Mouse (Mus musculus): ENCODE measurements around the gene Rheb. TPM values are rescaled to one million over a fixed set of nuclear protein-coding genes. Genes with fewer than 3 reads are reported as not detected.
"Not testable (repeated sequence)": the region's sequence is repeated elsewhere in the genome, so short reads cannot be mapped to it uniquely, and the experiment has no call there.

The Rheb gene
- 10 to 100 TPM; 72.8 to 96.1 TPM for polyA plus RNA-seq (2017; shearing (Covaris generic))

GRCm38 (mm10) chr5:24842274-24843102, at the start of gene Rheb:
Gene Rheb (minus strand): TSS chr5:24842624.
- peak; percentile 91 for ATAC-seq

- ATAC-seq: no peak
Measured at GRCm38 (mm10) chr5:24889860-24890259, 47.4 kb upstream of the Rheb start.

GRCm38 (mm10) chr5:24888874-24889591, 46.6 kb upstream of the Rheb start:
- ATAC-seq: peak; percentile 89

GRCm38 (mm10) chr5:24887271-24887670, 44.8 kb upstream of the Rheb start:
- no peak for ATAC-seq

- ATAC-seq: no peak
Measured at GRCm38 (mm10) chr5:24878713-24879112, 36.3 kb upstream of the Rheb start.

GRCm38 (mm10) chr5:24877836-24878624, 35.6 kb upstream of the Rheb start:
- no peak for ATAC-seq

- no peak for ATAC-seq
Measured at GRCm38 (mm10) chr5:24876653-24877052, 34.2 kb upstream of the Rheb start.

GRCm38 (mm10) chr5:24874111-24874510, 31.7 kb upstream of the Rheb start:
- ATAC-seq: no peak

GRCm38 (mm10) chr5:24873221-24873620, 30.8 kb upstream of the Rheb start:
- ATAC-seq: no peak

- ATAC-seq: no peak
Measured at GRCm38 (mm10) chr5:24871276-24871675, 28.9 kb upstream of the Rheb start.

- no peak for ATAC-seq
Measured at GRCm38 (mm10) chr5:24869796-24870289, 27.4 kb upstream of the Rheb start.

GRCm38 (mm10) chr5:24863804-24864203, 21.4 kb upstream of the Rheb start:
- ATAC-seq: no peak

GRCm38 (mm10) chr5:24861449-24861930, 19.1 kb upstream of the Rheb start:
- ATAC-seq: no peak

- no peak for ATAC-seq
Measured at GRCm38 (mm10) chr5:24860635-24861448, 18.4 kb upstream of the Rheb start.

- no peak for ATAC-seq
Measured at GRCm38 (mm10) chr5:24859771-24860540, 17.5 kb upstream of the Rheb start.

GRCm38 (mm10) chr5:24854827-24855600, 12.6 kb upstream of the Rheb start:
- ATAC-seq: no peak

GRCm38 (mm10) chr5:24854256-24854655, 11.8 kb upstream of the Rheb start:
- no peak for ATAC-seq

- ATAC-seq: not testable (repeated sequence)
Measured at GRCm38 (mm10) chr5:24848261-24848660, 5.8 kb upstream of the Rheb start.

GRCm38 (mm10) chr5:24843841-24844240, 1.4 kb upstream of the Rheb start:
- ATAC-seq: no peak

- ATAC-seq: peak; percentile 9
Measured at GRCm38 (mm10) chr5:24843103-24843475, 665 bp upstream of the Rheb start.
